Mouse (Mus musculus) lung, postnatal 0 days (tissue): ENCODE results near the gene Rab37. TPM values are rescaled to one million over a fixed set of nuclear protein-coding genes. Genes with fewer than 3 reads are reported as not detected.
A peak's percentile ranks its signal among the peaks of the same experiment; 100 is the strongest.

ENCODE experiments used
- ATAC-seq: fragments of 200-750 bp; cut with Nextera tagmentation; 2 replicates; pipeline ENCODE4 v1.8.0; 2017; ENCODE audit warnings: moderate library complexity
- DNase-seq: peaks from one replicate; pipeline ENCODE4 v3.0.0-alpha.2; 2016; ENCODE audit warnings: low spot score
- H3K27ac ChIP-seq: fragments of 300-500 bp; sonication (generic); 2 replicates; pipeline ENCODE4 v1.5.1; 2014; ENCODE audit warnings: antibody characterized with exemption, mild to moderate bottlenecking, low read length, mixed read lengths
- H3K27me3 ChIP-seq: fragments of 300-500 bp; sonication (generic); replicated peaks from 2 replicates; pipeline ENCODE4 v1.6.1; 2014; ENCODE audit warnings: low read length, mixed read lengths; ENCODE audit not compliant: insufficient read depth
- H3K36me3 ChIP-seq: fragments of 300-500 bp; sonication (generic); 2 replicates; pipeline ENCODE4 v1.6.1; 2014; ENCODE audit warnings: low read length, mixed read lengths; ENCODE audit not compliant: insufficient read depth
- H3K4me1 ChIP-seq: fragments of 300-500 bp; sonication (generic); 2 replicates; pipeline ENCODE4 v1.6.1; 2014; ENCODE audit warnings: antibody characterized with exemption, low read depth, low read length, mixed read lengths; ENCODE audit not compliant: insufficient read depth
- H3K4me2 ChIP-seq: fragments of 300-500 bp; sonication (generic); replicated peaks from 2 replicates; pipeline ENCODE4 v1.6.1; 2014; ENCODE audit warnings: low read depth, mild to moderate bottlenecking, low read length, moderate library complexity, mixed read lengths
- H3K4me3 ChIP-seq: fragments of 300-500 bp; sonication (generic); 2 replicates; pipeline ENCODE4 v1.5.1; 2014; ENCODE audit warnings: low read depth, low read length
- H3K9ac ChIP-seq: fragments of 300-500 bp; sonication (generic); replicated peaks from 2 replicates; pipeline ENCODE4 v1.6.1; 2014; ENCODE audit warnings: low read depth, mild to moderate bottlenecking
- H3K9me3 ChIP-seq: fragments of 300-500 bp; sonication (generic); 2 replicates; pipeline ENCODE4 v1.6.1; 2016; ENCODE audit warnings: low read length, mixed read lengths
- CTCF ChIP-seq: IDR thresholded peaks from 2 replicates; pipeline ENCODE4 v1.5.1; 2016; ENCODE audit warnings: antibody characterized with exemption, mild to moderate bottlenecking
- EP300 ChIP-seq: IDR thresholded peaks from 2 replicates; pipeline ENCODE4 v1.6.1; 2016; ENCODE audit warnings: antibody characterized with exemption, mild to moderate bottlenecking, control low read depth
- WGBS: fragments of 180-500 bp; shearing (Covaris S2); extraction: QIAGEN DNeasy Blood & Tissue Kit; methylation state at CpG from one replicate; pipeline ENCODE4 v1.1.7; 2014; 5-methylcytosine and 5-hydroxymethylcytosine counted together
- polyA plus RNA-seq: library from polyadenylated mRNA; unstranded; fragments of >200 nt; fragmentation: Nextera tagmentation; extraction: Ambion mirVana; gene quantifications from 2 replicates; pipeline ENCODE4 v1.2.1, GENCODE M21; 2015

Rab37 gene
- polyA plus RNA-seq, 1 experiment from 2014 or later, result 0.85 TPM

GRCm38 (mm10) chr11:115082196-115082595 is 9.0 kb upstream of the Rab37 start:
- no peak for ATAC-seq
- DNase-seq, result no peak
- Histone ChIP-seq H3K27ac (no peak overlapping the region), H3K27me3 (peaks cover 4% of the 10 kb centered on the region; the same call in 1 of the 2 replicates), H3K4me3 (no peak overlapping the region), H3K4me2 (no peak overlapping the region), H3K4me1 (no peaks in the 10 kb centered on the region), H3K9me3 (no peaks in the 10 kb centered on the region), H3K9ac (no peak overlapping the region), H3K36me3 (no peaks in the 10 kb centered on the region)
- no peak for TF ChIP-seq EP300
- TF ChIP-seq CTCF, result no peak
- 64% methylated on average over 6 of the region's 6 CpGs for WGBS

GRCm38 (mm10) chr11:115083376-115084139 is 7.7 kb upstream of the Rab37 start:
- TF ChIP-seq CTCF, result peak; percentile 95
- no peak for TF ChIP-seq EP300
- ATAC-seq (peak; percentile 30; the same call in 1 of the 2 replicates), DNase-seq (peak; percentile 80)
- H3K4me3 ChIP-seq, result no peak overlapping the region
- H3K9ac ChIP-seq, result no peak overlapping the region
- 33% methylated on average over 18 of the region's 18 CpGs for WGBS
- H3K9me3 ChIP-seq, result no peaks in the 10 kb centered on the region
- H3K4me1 ChIP-seq, result no peaks in the 10 kb centered on the region
- H3K4me2 ChIP-seq, result no peak overlapping the region
- H3K27ac ChIP-seq, result no peak overlapping the region
- H3K36me3 ChIP-seq, result no peaks in the 10 kb centered on the region
- H3K27me3 ChIP-seq, result peaks cover 4% of the 10 kb centered on the region; the same call in 1 of the 2 replicates

GRCm38 (mm10) chr11:115084595-115084994 is 6.6 kb upstream of the Rab37 start:
- WGBS, result 42% methylated on average over 12 of the region's 12 CpGs
- Histone ChIP-seq H3K4me3 (no peak overlapping the region), H3K36me3 (no peaks in the 10 kb centered on the region), H3K4me2 (no peak overlapping the region), H3K27me3 (peaks cover 4% of the 10 kb centered on the region; the same call in 1 of the 2 replicates), H3K4me1 (no peaks in the 10 kb centered on the region), H3K9ac (no peak overlapping the region), H3K9me3 (no peaks in the 10 kb centered on the region), H3K27ac (no peak overlapping the region)
- DNase-seq (no peak), ATAC-seq (no peak)
- no peak for TF ChIP-seq EP300

- WGBS, result 71% methylated on average over 8 of the region's 8 CpGs
- Histone ChIP-seq H3K9me3 (no peaks in the 10 kb centered on the region), H3K4me2 (no peak overlapping the region), H3K9ac (no peak overlapping the region), H3K4me3 (no peak overlapping the region), H3K4me1 (no peaks in the 10 kb centered on the region), H3K36me3 (no peaks in the 10 kb centered on the region), H3K27ac (no peak overlapping the region), H3K27me3 (peaks cover 4% of the 10 kb centered on the region; the same call in 1 of the 2 replicates)
- TF ChIP-seq EP300 (no peak), CTCF (no peak)
- DNase-seq (no peak), ATAC-seq (no peak)
Measured at GRCm38 (mm10) chr11:115085064-115085463, 6.2 kb upstream of the Rab37 start.

- WGBS, result 51% methylated on average over 7 of the region's 7 CpGs
- TF ChIP-seq CTCF, result no peak
- no peak for TF ChIP-seq EP300
- H3K9ac ChIP-seq, result no peak overlapping the region
- H3K4me1 ChIP-seq, result no peaks in the 10 kb centered on the region
- no peaks in the 10 kb centered on the region for H3K9me3 ChIP-seq
- H3K4me2 ChIP-seq, result no peak overlapping the region
- H3K36me3 ChIP-seq, result no peaks in the 10 kb centered on the region
- ATAC-seq, result no peak
- H3K4me3 ChIP-seq, result no peak overlapping the region
- no peak overlapping the region for H3K27ac ChIP-seq
- DNase-seq, result no peak
- peaks cover 10% of the 10 kb centered on the region for H3K27me3 ChIP-seq
Measured at GRCm38 (mm10) chr11:115086213-115086612, 5.0 kb upstream of the Rab37 start.

GRCm38 (mm10) chr11:115089853-115090252 is 1.4 kb upstream of the Rab37 start:
- peaks cover 14% of the 10 kb centered on the region; the same call in 1 of the 2 replicates for H3K27me3 ChIP-seq
- WGBS, result 64% methylated on average over 6 of the region's 6 CpGs

More at GRCm38 (mm10) chr11:115089853-115090252, 1.4 kb upstream of the Rab37 start:
- Histone ChIP-seq H3K4me3 (no peak overlapping the region), H3K9me3 (0 out of 2 replicates have a peak, but pooled peaks cover 4% of the 10 kb centered on the region), H3K4me1 (no peaks in the 10 kb centered on the region), H3K9ac (no peak overlapping the region), H3K36me3 (no peaks in the 10 kb centered on the region), H3K27ac (no peak overlapping the region), H3K4me2 (no peak overlapping the region)
- TF ChIP-seq EP300 (no peak), CTCF (peak; percentile 56)
- no peak for ATAC-seq
- DNase-seq, result no peak
